Mouse (Mus musculus) ovary, postnatal 14 days (tissue): ENCODE data around the gene Exoc2.

Source experiments
- DNase-seq: peaks from one replicate; pipeline ENCODE4 v3.0.0; 2022; ENCODE audit warnings: low spot score

Gene Exoc2

DNA sequence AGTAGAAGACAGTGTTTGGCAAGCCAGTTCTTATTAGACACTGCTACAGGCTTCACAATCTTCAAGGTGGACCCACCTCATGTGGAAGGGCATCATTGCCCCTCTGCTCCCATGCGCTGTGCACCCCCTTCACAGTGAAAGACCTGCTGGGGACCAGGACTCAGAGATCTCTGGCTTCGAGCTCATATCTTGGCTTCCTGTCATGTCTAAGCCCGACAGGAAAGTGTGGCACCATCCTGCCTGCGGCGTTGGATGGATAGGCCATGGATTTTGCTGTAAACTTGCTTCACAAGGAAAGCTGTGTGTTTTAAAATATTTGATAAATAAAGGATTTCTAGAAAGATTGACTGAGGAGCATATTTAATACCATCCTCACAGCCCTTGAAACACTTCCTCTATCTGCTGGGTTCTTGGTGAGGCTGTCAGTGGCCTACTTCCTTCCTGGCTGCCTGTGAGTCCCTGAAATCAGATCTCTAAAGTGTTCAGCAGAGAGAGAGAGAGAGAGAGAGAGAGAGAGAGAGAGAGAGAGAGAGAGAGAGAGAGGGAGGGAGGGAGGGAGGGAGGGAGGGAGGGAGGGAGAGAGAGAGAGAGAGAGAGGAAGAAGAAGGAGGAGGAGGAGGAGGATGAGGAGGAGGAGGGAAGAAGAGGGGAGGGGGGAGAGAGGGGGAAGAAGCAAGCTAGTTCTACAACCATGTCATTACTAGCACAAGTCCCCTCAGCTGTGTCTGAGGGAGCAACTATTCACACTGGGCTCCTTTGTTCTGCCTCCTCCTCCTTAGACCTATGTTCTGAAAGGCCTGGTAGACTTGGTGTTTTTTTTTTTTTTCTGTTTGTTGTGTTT lies 207.0 kb downstream of the Exoc2 start:
- no peak for DNase-seq

- no peak for DNase-seq
Measured at GRCm38 (mm10) chr13:30765906-30766305, 208.0 kb downstream of the Exoc2 start.

- no peak for DNase-seq
Measured at GRCm38 (mm10) chr13:30764014-30764740, 209.7 kb downstream of the Exoc2 start.
